Mouse (Mus musculus): ENCODE measurements around the gene Mrpl44. TPM values are rescaled to one million over a fixed set of nuclear protein-coding genes. Genes with fewer than 3 reads are reported as not detected.

The Mrpl44 gene
- polyA plus RNA-seq, 1 experiment from 2014 or later = 47.9 TPM

DNA sequence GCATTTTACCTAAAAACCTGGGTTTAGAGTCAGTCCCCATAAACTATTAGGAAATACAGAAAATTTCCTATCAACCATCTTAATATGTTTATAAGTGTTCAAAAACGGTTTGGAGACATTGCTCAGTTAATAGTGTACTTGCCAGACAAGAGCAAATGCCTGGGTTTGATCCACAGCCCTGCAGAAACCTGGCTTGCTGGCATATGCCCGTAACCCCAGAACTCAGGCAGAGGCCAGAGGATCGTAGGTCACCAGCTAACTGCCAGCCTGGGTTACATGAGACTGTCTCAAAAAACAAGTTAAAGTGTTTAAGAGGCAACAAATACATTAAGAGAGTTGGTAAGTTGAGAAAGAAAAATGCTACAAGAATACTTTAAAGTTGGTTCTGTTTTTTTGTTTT lies 20.9 kb upstream of the Mrpl44 start:
- 95% methylated on average over 3 of the region's 3 CpGs for WGBS
- H3K9me3 ChIP-seq = no peaks in the 10 kb centered on the region
- H3K4me3 ChIP-seq = no peak overlapping the region
- peaks cover 19% of the 10 kb centered on the region for H3K36me3 ChIP-seq
- H3K4me1 ChIP-seq (replicated peaks) = peaks cover 27% of the 10 kb centered on the region
- no peak overlapping the region for H3K4me2 ChIP-seq
- H3K27me3 ChIP-seq = no peaks in the 10 kb centered on the region
- no peak overlapping the region for H3K9ac ChIP-seq
- H3K27ac ChIP-seq = no peak overlapping the region
- ATAC-seq (ENCODE audit: low FRiP score) = no peak

DNA sequence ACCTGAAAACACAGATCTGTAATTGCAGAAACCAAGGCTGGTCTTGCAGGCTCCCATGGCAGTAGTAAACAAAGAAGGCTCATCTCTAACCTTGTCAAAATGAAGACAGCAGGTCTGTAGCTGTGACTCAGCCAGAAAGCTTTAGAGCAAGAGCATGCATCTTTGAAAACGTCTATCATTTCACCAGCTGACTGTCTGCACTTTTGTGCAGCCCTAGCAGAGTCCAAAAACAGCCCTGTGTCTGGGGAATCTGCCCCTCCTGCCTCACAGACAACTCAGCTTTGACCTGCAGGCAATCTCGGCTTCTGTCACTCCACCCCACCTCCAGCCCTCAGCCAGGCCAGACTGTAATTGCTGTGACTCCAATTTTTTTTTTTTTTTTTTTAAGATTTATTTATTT lies 20.4 kb upstream of the Mrpl44 start:
- Histone ChIP-seq H3K4me2 (no peak overlapping the region), H3K27ac (no peak overlapping the region), H3K9ac (no peak overlapping the region), H3K4me3 (no peak overlapping the region), H3K36me3 (peaks cover 18% of the 10 kb centered on the region), H3K27me3 (no peaks in the 10 kb centered on the region), H3K4me1 (replicated peaks) (peaks cover 30% of the 10 kb centered on the region), H3K9me3 (no peaks in the 10 kb centered on the region)
- no peak for ATAC-seq (ENCODE audit: low FRiP score)
- 56% methylated on average over 2 of the region's 2 CpGs for WGBS

DNA sequence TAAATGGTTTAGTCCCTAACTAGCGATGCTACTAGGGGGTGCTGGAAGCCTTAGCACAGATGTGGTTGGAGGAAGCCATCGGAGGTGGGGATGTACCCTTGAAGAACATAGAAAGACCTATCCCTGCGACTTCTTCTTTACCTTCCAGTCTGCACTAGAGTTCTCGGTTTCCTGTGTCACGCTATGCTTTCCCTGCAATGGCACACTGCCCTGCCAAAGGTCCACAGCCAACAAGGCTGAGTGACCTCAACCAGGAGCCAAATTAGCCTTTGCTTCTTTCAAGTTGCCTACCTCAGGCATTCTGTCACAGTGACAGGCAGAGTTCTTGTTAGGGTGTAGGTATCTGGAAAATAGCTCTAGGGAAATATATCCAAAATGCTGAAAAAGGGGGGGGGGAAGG lies 19.4 kb upstream of the Mrpl44 start:
- Histone ChIP-seq H3K4me3 (no peak overlapping the region), H3K4me2 (no peak overlapping the region), H3K36me3 (peaks cover 9% of the 10 kb centered on the region), H3K4me1 (replicated peaks) (peaks cover 36% of the 10 kb centered on the region), H3K27ac (no peak overlapping the region), H3K9me3 (no peaks in the 10 kb centered on the region), H3K27me3 (no peaks in the 10 kb centered on the region), H3K9ac (no peak overlapping the region)
- ATAC-seq (ENCODE audit: low FRiP score) = no peak
- 96% methylated on average over 5 of the region's 5 CpGs for WGBS

GRCm38 (mm10) chr1:79757161-79757560 lies 18.7 kb upstream of the Mrpl44 start:
- 0 out of 2 replicates have a peak overlapping the region, but pooled peaks have one; percentile 25 for H3K27ac ChIP-seq
- H3K4me2 ChIP-seq = no peak overlapping the region
- H3K9me3 ChIP-seq = no peaks in the 10 kb centered on the region
- no peak overlapping the region for H3K4me3 ChIP-seq
- 51% methylated on average over 7 of the region's 7 CpGs for WGBS
- H3K27me3 ChIP-seq = no peaks in the 10 kb centered on the region
- H3K4me1 ChIP-seq (replicated peaks) = peaks cover 38% of the 10 kb centered on the region
- H3K36me3 ChIP-seq = peaks cover 1% of the 10 kb centered on the region
- no peak for ATAC-seq (ENCODE audit: low FRiP score)
- no peak overlapping the region for H3K9ac ChIP-seq

DNA sequence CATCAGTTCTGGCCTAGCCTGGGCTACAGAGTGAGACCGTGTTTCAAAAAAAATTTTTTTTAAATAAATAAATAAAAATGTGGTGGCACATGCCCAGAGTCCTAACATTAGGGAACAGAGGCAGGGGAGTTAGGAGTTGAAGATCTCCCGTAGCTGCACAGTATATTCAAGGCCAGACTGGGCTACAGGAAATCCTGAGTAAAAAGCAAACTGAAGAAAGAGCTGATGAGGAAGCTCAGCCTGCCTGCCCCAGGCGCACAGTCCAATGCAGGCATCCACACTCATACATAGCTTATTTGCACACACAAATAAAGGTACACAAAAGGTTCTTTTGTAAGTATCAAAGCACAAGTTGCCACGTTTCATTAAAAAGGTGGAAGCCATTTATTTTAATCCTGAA lies 18.2 kb upstream of the Mrpl44 start:
- Histone ChIP-seq H3K4me2 (no peak overlapping the region), H3K9me3 (no peaks in the 10 kb centered on the region), H3K27me3 (no peaks in the 10 kb centered on the region), H3K4me3 (no peak overlapping the region), H3K27ac (0 out of 2 replicates have a peak overlapping the region, but pooled peaks have one; percentile 25), H3K4me1 (replicated peaks) (peaks cover 43% of the 10 kb centered on the region), H3K36me3 (no peaks in the 10 kb centered on the region), H3K9ac (no peak overlapping the region)
- 82% methylated on average over 4 of the region's 4 CpGs for WGBS
- ATAC-seq (ENCODE audit: low FRiP score) = no peak

GRCm38 (mm10) chr1:79759006-79759405 lies 16.8 kb upstream of the Mrpl44 start:
- WGBS = 45% methylated on average over 2 of the region's 2 CpGs
- H3K9ac ChIP-seq = peak overlapping the region; percentile 58; the same call in 1 of the 2 replicates
- H3K4me3 ChIP-seq = no peak overlapping the region

GRCm38 (mm10) chr1:79759436-79759972 lies 16.3 kb upstream of the Mrpl44 start:
- peak overlapping the region; percentile 24 for H3K4me3 ChIP-seq
- 81% methylated on average over 5 of the region's 5 CpGs for WGBS
- H3K9me3 ChIP-seq = no peaks in the 10 kb centered on the region
- peak overlapping the region; percentile 58; the same call in 1 of the 2 replicates for H3K9ac ChIP-seq
- H3K4me2 ChIP-seq = peak overlapping the region; percentile 95
- no peaks in the 10 kb centered on the region for H3K27me3 ChIP-seq
- H3K27ac ChIP-seq = no peak overlapping the region
- no peak for ATAC-seq (ENCODE audit: low FRiP score)
- peaks cover 46% of the 10 kb centered on the region for H3K4me1 ChIP-seq (replicated peaks)
- H3K36me3 ChIP-seq = no peaks in the 10 kb centered on the region

More at GRCm38 (mm10) chr1:79759006-79759405, 16.8 kb upstream of the Mrpl44 start:
- Histone ChIP-seq H3K27me3 (no peaks in the 10 kb centered on the region), H3K9me3 (no peaks in the 10 kb centered on the region), H3K36me3 (no peaks in the 10 kb centered on the region), H3K4me1 (replicated peaks) (peaks cover 46% of the 10 kb centered on the region), H3K27ac (no peak overlapping the region), H3K4me2 (peak overlapping the region; percentile 95)
- ATAC-seq (ENCODE audit: low FRiP score) = no peak

- Histone ChIP-seq H3K4me3 (peak overlapping the region; percentile 83), H3K4me1 (replicated peaks) (peaks cover 46% of the 10 kb centered on the region), H3K9me3 (no peaks in the 10 kb centered on the region), H3K27ac (no peak overlapping the region), H3K4me2 (peak overlapping the region; percentile 95), H3K27me3 (no peaks in the 10 kb centered on the region), H3K36me3 (no peaks in the 10 kb centered on the region), H3K9ac (peak overlapping the region; percentile 92)
- ATAC-seq (ENCODE audit: low FRiP score) = no peak; the same call in 1 of the 2 replicates
- 11% methylated on average over 11 of the region's 11 CpGs for WGBS
These were observed 15.2 kb upstream of the Mrpl44 start for GRCm38 (mm10) chr1:79760656-79761055.

DNA sequence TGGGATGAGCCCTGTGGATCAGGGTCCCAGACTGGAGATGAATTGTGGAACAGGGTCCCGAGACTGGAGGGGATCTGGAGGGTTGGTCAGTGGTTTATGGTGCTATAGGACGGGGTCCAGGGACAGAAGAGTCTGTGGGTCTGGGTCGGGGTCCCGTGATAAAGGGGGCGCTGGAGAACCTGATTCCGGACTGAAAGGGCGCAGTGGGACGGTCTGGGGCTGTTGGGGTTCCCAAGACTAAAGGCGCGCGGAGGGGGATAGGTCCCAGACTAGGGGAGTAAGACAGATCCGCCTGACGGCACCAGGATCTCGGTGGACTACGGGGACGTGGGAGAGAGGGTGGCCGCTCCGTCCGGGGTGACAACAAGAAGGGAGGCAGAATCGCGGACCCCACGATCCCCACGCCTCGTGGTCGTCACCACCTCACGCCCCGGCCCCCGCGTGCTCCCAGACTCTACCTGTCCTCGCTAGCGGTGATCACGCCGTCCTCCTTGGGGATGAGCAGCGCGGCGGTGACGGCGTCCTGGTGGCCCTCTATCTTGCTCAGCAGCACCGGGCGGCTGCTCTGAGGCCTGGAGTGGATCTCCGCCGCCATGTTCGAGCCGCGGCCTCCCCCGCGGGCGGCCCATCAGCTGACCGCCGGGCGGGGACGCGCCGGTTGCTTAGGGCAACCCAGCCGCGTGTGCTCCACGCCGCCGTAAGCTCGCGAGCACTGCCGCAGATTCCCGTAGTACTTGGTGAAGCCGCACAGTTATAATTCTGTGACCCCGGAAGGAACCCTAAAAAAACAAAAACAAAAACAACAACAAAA lies 14.5 kb upstream of the Mrpl44 start:
- peak; percentile 96 for ATAC-seq (ENCODE audit: low FRiP score)
- Histone ChIP-seq H3K4me1 (replicated peaks) (peaks cover 46% of the 10 kb centered on the region), H3K4me2 (peak overlapping the region; percentile 95), H3K36me3 (no peaks in the 10 kb centered on the region), H3K9ac (peak overlapping the region; percentile 92), H3K4me3 (peak overlapping the region; percentile 83), H3K27ac (peak overlapping the region; percentile 69), H3K9me3 (no peaks in the 10 kb centered on the region), H3K27me3 (no peaks in the 10 kb centered on the region)
- WGBS = under 1% methylated on average over 53 of the region's 65 CpGs

DNA sequence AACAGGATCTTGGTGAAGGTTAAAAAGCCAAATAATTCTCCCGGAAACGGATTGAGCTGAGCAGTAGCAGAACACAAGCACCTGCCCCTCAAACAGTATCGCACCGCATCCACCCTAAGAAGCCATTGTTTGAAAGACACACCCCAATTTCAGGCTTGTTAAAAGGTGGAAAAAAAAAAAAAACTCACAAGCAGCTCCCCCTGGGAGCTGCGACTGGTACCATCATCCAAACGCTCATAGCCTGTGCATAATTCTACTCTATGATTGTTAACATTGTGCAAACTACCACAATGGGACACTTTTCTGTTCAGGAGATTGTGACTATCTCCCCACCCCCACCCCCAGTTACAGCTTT lies 13.9 kb upstream of the Mrpl44 start:
- ATAC-seq (ENCODE audit: low FRiP score) = peak; percentile 59
- WGBS = under 1% methylated on average over 6 of the region's 6 CpGs
- peaks cover 41% of the 10 kb centered on the region for H3K4me1 ChIP-seq (replicated peaks)
- no peaks in the 10 kb centered on the region for H3K9me3 ChIP-seq
- H3K4me3 ChIP-seq = peak overlapping the region; percentile 83
- peak overlapping the region; percentile 95 for H3K4me2 ChIP-seq
- no peaks in the 10 kb centered on the region for H3K27me3 ChIP-seq
- H3K36me3 ChIP-seq = no peaks in the 10 kb centered on the region
- H3K9ac ChIP-seq = peak overlapping the region; percentile 92
- peak overlapping the region; percentile 67 for H3K27ac ChIP-seq

DNA sequence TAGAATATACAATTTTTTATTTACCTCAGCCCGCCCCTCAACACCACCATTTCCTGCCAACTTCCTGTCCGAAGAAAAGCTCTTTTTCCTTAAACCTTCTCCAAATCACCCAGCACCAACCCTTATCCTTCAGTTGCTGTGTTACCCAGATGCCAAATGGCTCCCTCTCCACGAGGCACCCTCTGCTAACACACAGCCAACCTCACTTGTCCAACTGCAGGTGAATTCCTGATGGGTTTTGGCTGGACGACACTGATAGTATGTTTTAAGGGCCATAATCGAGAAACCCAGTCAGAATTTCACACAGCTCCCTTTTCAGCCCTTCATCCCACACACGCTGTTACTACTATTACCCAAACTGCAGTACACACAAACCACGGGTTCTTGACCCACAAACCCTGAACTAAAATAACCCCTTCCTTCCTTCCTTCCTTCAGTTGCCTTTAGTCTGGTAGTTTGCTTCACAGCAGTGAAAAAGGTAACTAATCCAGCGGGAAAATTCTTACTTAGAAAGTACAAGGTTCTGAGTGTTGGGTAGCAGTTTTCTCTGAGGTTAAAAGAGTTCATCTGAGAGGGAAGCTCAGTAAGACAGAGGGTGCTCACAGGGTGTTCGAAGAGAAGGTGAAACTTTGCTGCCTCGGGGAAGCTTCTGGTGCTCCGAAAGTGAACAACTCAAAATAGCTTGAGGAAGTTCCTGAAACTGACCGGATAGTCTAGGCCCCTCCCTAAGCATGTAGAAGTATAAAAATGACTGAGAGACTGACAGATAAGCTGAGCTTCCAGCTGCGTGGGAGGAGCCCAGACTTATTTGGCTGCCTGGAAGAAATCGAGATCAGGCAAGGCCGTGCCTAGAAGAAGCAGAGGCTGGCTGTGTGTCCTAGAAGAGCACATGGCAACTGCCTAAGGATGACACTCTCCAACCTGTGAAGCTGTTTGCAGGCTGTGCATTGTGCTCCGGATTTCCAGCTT lies 13.3 kb upstream of the Mrpl44 start:
- H3K9ac ChIP-seq = peak overlapping the region; percentile 92
- peaks cover 35% of the 10 kb centered on the region for H3K4me1 ChIP-seq (replicated peaks)
- WGBS = 69% methylated on average over 16 of the region's 16 CpGs
- peak overlapping the region; percentile 95 for H3K4me2 ChIP-seq
- H3K36me3 ChIP-seq = no peaks in the 10 kb centered on the region
- ATAC-seq (ENCODE audit: low FRiP score) = no peak; the same call in 1 of the 2 replicates
- H3K9me3 ChIP-seq = no peaks in the 10 kb centered on the region
- H3K27me3 ChIP-seq = no peaks in the 10 kb centered on the region
- peak overlapping the region; percentile 83 for H3K4me3 ChIP-seq
- H3K27ac ChIP-seq = peak overlapping the region; percentile 67

DNA sequence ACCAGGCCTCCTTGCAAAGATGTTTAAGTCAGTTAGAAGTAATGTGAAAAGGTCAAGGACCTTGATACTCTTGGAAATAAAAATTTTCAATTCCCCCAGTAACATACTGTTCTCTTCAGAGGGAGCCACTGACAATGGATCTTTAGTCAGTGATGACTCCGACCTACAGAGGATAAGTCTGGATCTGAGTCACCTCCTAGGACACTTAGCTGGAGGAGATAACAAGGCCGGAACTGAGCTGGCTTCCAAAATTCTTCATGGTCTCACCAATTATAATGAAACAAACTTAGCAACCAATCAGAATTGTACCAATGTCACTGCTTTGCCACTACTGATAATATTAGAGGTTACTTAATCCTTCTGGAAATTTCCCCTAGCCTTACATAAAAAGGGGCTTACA lies 11.8 kb upstream of the Mrpl44 start:
- Histone ChIP-seq H3K4me2 (no peak overlapping the region), H3K27me3 (no peaks in the 10 kb centered on the region), H3K36me3 (no peaks in the 10 kb centered on the region), H3K27ac (no peak overlapping the region), H3K9ac (no peak overlapping the region), H3K4me3 (no peak overlapping the region), H3K4me1 (replicated peaks) (peaks cover 28% of the 10 kb centered on the region), H3K9me3 (no peaks in the 10 kb centered on the region)
- 86% methylated on average over 2 of the region's 2 CpGs for WGBS
- no peak for ATAC-seq (ENCODE audit: low FRiP score)
